In genomic region chr13:34924210-34924609, GRCm38 (mm10) we compare ENCODE assay signal across 50 mouse cellular contexts. TPM values are rescaled to one million over a fixed set of nuclear protein-coding genes. Genes with fewer than 3 reads are reported as not detected.
"Had no signal": no experiment of that assay in that cellular context is flagged by ENCODE, and none has a peak within 500 bp of the region (broad histone marks: within the 10 kb centered on the region; RNA-seq: fewer than 3 reads in every experiment).

Fam217a (minus strand) TSS chr13:34924310.
4933417A18Rik (plus strand) TSS chr13:34924409.

- H3K27me3 ChIP-seq: heart, embryonic 12.5 days; heart, embryonic 13.5 days; heart, embryonic 15.5 days; hindbrain, embryonic 12.5 days; hindbrain, embryonic 13.5 days; hindbrain, embryonic 15.5 days; intestine, embryonic 15.5 days; kidney, embryonic 15.5 days had no signal

- H3K36me3 ChIP-seq: heart, embryonic 10.5 days; heart, embryonic 12.5 days; heart, embryonic 13.5 days; heart, embryonic 15.5 days; hindbrain, embryonic 10.5 days; hindbrain, embryonic 12.5 days; hindbrain, embryonic 13.5 days; hindbrain, embryonic 15.5 days; intestine, embryonic 15.5 days; kidney, embryonic 15.5 days had no signal

- H3K4me3 ChIP-seq: heart, embryonic 10.5 days; heart, embryonic 12.5 days; heart, embryonic 13.5 days; heart, embryonic 15.5 days; hindbrain, embryonic 10.5 days; hindbrain, embryonic 12.5 days; hindbrain, embryonic 13.5 days; hindbrain, embryonic 15.5 days; intestine, embryonic 15.5 days; kidney, embryonic 15.5 days; layer of hippocampus, adult 2 months had no signal

- H3K4me1 ChIP-seq: heart, embryonic 10.5 days; heart, embryonic 12.5 days; heart, embryonic 13.5 days; heart, embryonic 15.5 days; hindbrain, embryonic 10.5 days; hindbrain, embryonic 12.5 days; hindbrain, embryonic 13.5 days; hindbrain, embryonic 15.5 days; intestine, embryonic 15.5 days; kidney, embryonic 15.5 days had no signal

- H3K27ac ChIP-seq: heart, embryonic 10.5 days; heart, embryonic 13.5 days; heart, embryonic 15.5 days; hindbrain, embryonic 10.5 days; hindbrain, embryonic 12.5 days; hindbrain, embryonic 13.5 days; hindbrain, embryonic 14.5 days; hindbrain, embryonic 15.5 days; hindbrain, postnatal 0 days; intestine, embryonic 15.5 days; kidney, embryonic 15.5 days; kidney, postnatal 0 days; layer of hippocampus, adult 2 months had no signal

- DNase-seq: heart, postnatal 14 days; heart, postnatal 36 days; heart, postnatal 4 days; kidney, adult 11 months; kidney, adult 18-20 months; kidney, adult 2 months; kidney, adult 8-10 months; kidney, adult 9 months; kidney, postnatal 10 days; kidney, postnatal 14 days; kidney, postnatal 25 days; kidney, postnatal 36 days; kidney, postnatal 4 days; layer of hippocampus, adult 9-11 months; layer of hippocampus, postnatal 36 days had no signal

RNA-seq across cellular contexts. Expression of gene Fam217a, which starts in this region (rescaled TPM):
- total RNA-seq: hematopoietic stem cell, adult 5-6 weeks had no signal
- polyA plus RNA-seq: inflammation-experienced regulatory T-cells, adult 6 months had no signal

RNA-seq across cellular contexts. Expression of gene 4933417A18Rik, which starts in this region (rescaled TPM):
- total RNA-seq: heart, postnatal 14 days; heart, postnatal 25 days; heart, postnatal 36 days; heart, postnatal 4 days; hematopoietic stem cell, adult 5-6 weeks; hindbrain, postnatal 0 days; layer of hippocampus, adult 18-20 months; layer of hippocampus, adult 2 months; layer of hippocampus, adult 8-10 months; layer of hippocampus, postnatal 10 days; layer of hippocampus, postnatal 14 days; layer of hippocampus, postnatal 25 days; layer of hippocampus, postnatal 36 days; left cerebral cortex, adult 18-20 months had no signal
- polyA plus RNA-seq: heart, embryonic 10.5 days; heart, embryonic 11.5 days; heart, embryonic 12.5 days; heart, embryonic 13.5 days; heart, embryonic 14.5 days; heart, embryonic 15.5 days; heart, embryonic 16.5 days; heart, postnatal 0 days; hindbrain, embryonic 10.5 days; hindbrain, embryonic 11.5 days; hindbrain, embryonic 12.5 days; hindbrain, embryonic 13.5 days; hindbrain, embryonic 14.5 days; hindbrain, embryonic 15.5 days; hindbrain, embryonic 16.5 days; hindbrain, postnatal 0 days; inflammation-experienced regulatory T-cells, adult 6 months; intestine, embryonic 14.5 days; intestine, embryonic 15.5 days; intestine, embryonic 16.5 days; intestine, postnatal 0 days; kidney, adult 2 months; kidney, embryonic 14.5 days; kidney, embryonic 15.5 days; kidney, embryonic 16.5 days; kidney, postnatal 0 days; large intestine, adult 2 months had no signal
